Mouse (Mus musculus): ENCODE results near the gene Pepd. TPM values are rescaled to one million over a fixed set of nuclear protein-coding genes. Genes with fewer than 3 reads are reported as not detected.

Pepd gene
- total and polyA plus RNA-seq, 3 experiments: 29.7 to 48.0 TPM; not detected in 1

GRCm38 (mm10) chr7:35041286-35042208 is 129.4 kb downstream of the Pepd start:
- H3K4me1 ChIP-seq (ENCODE audit: control insufficient read depth in 1 of 2, insufficient read depth in 2 of 2, low read length in 2 of 2): no peaks in the 10 kb centered on the region
- H3K79me2 ChIP-seq (ENCODE audit: control insufficient read depth, insufficient read depth, low read length, poor library complexity): no peaks in the 10 kb centered on the region
- H3K27me3 ChIP-seq (ENCODE audit: control insufficient read depth in 1 of 2, insufficient read depth in 2 of 2, low read length in 2 of 2): no peaks in the 10 kb centered on the region
- no peak for DNase-seq (ENCODE audit: low read depth, low spot score)
- H3K36me3 ChIP-seq (ENCODE audit: control insufficient read depth in 1 of 2, insufficient read depth in 2 of 2, low read length in 2 of 2): peaks cover 0 to 7% of the 10 kb centered on the region in 2 experiments; a peak in 2 of 4 replicates
- no peak overlapping the region for H3K4me3 ChIP-seq (ENCODE audit: control insufficient read depth in 1 of 2, insufficient read depth in 1 of 2, low read depth in 2 of 2, low read length in 2 of 2)
- H3K9me3 ChIP-seq (replicated peaks; ENCODE audit: insufficient read depth, low read length): no peaks in the 10 kb centered on the region
- H3K27ac ChIP-seq (ENCODE audit: control insufficient read depth, low read depth, low read length): no peak overlapping the region
- TF ChIP-seq MYB (IDR thresholded peaks at IDR 0.05; ENCODE audit: low read depth, low read length) (no peak), POLR2AphosphoS2 (IDR thresholded peaks at IDR 0.05; ENCODE audit: low read length) (0 out of 2 replicates have a peak, but pooled peaks have one; percentile 33)
- H3K9ac ChIP-seq (ENCODE audit: control insufficient read depth, low read depth, low read length, poor library complexity, severe bottlenecking): no peak overlapping the region

- no peak overlapping the region for H3K27ac ChIP-seq (ENCODE audit: control insufficient read depth, low read depth, low read length)
- H3K36me3 ChIP-seq (ENCODE audit: control insufficient read depth in 1 of 2, insufficient read depth in 2 of 2, low read length in 2 of 2): peaks cover 0 to 7% of the 10 kb centered on the region in 2 experiments; a peak in 2 of 4 replicates
- TF ChIP-seq NELFE (IDR thresholded peaks at IDR 0.05; ENCODE audit: low read depth, low read length): no peak
- TF ChIP-seq CHD2 (IDR thresholded peaks at IDR 0.05; ENCODE audit: low read length): no peak
- TF ChIP-seq MXI1 (IDR thresholded peaks at IDR 0.05; ENCODE audit: low read depth, low read length): no peak
- TF ChIP-seq USF2 (IDR thresholded peaks at IDR 0.05; ENCODE audit: borderline replicate concordance in 1 of 2, insufficient read depth in 1 of 2, low read depth in 1 of 2, low read length in 2 of 2): no peak
- no peak for TF ChIP-seq POLR2A (IDR thresholded peaks at IDR 0.05; ENCODE audit: control insufficient read depth in 1 of 2, insufficient read depth in 1 of 2, low read depth in 1 of 2, low read length in 2 of 2, poor library complexity in 1 of 2)
- TF ChIP-seq GABPA (IDR thresholded peaks at IDR 0.05; ENCODE audit: low read depth, low read length): no peak
- no peak for TF ChIP-seq ELF1 (IDR thresholded peaks at IDR 0.05; ENCODE audit: low read depth, low read length)
- TF ChIP-seq RAD21 (IDR thresholded peaks at IDR 0.05; ENCODE audit: low read depth, low read length): no peak
- no peak for TF ChIP-seq MYC (IDR thresholded peaks at IDR 0.05; ENCODE audit: low read depth, low read length)
- no peak for TF ChIP-seq HCFC1 (IDR thresholded peaks at IDR 0.05; ENCODE audit: low read depth, low read length)
- TF ChIP-seq MAFK (IDR thresholded peaks at IDR 0.05; ENCODE audit: borderline replicate concordance, low read depth, low read length): no peak
- TF ChIP-seq MAX (IDR thresholded peaks at IDR 0.05; ENCODE audit: low read length): no peak
- TF ChIP-seq MYB (IDR thresholded peaks at IDR 0.05; ENCODE audit: low read depth, low read length): no peak
- TF ChIP-seq ZC3H11A (IDR thresholded peaks at IDR 0.05; ENCODE audit: low read depth, low read length): no peak
- no peak for TF ChIP-seq MEF2A (IDR thresholded peaks at IDR 0.05; ENCODE audit: extremely low read depth, insufficient replicate concordance, low read depth, low read length, poor library complexity, severe bottlenecking)
- no peak for TF ChIP-seq CHD1 (IDR thresholded peaks at IDR 0.05; ENCODE audit: low read depth, low read length)
- no peak for TF ChIP-seq ZNF384 (IDR thresholded peaks at IDR 0.05; ENCODE audit: low read depth, low read length)
- no peak for TF ChIP-seq JUND (IDR thresholded peaks at IDR 0.05; ENCODE audit: low read depth, low read length)
- no peak for TF ChIP-seq UBTF (IDR thresholded peaks at IDR 0.05; ENCODE audit: borderline replicate concordance, insufficient read depth, low read depth, low read length)
Observed at GRCm38 (mm10) chr7:35042209-35042554, 130.0 kb downstream of the Pepd start.

More at GRCm38 (mm10) chr7:35042209-35042554, 130.0 kb downstream of the Pepd start:
- no peak for DNase-seq (ENCODE audit: low read depth, low spot score)
- no peak overlapping the region for H3K9ac ChIP-seq (ENCODE audit: control insufficient read depth, low read depth, low read length, poor library complexity, severe bottlenecking)
- no peaks in the 10 kb centered on the region for H3K4me1 ChIP-seq (ENCODE audit: control insufficient read depth in 1 of 2, insufficient read depth in 2 of 2, low read length in 2 of 2)
- H3K79me2 ChIP-seq (ENCODE audit: control insufficient read depth, insufficient read depth, low read length, poor library complexity): no peaks in the 10 kb centered on the region
- H3K27me3 ChIP-seq (ENCODE audit: control insufficient read depth in 1 of 2, insufficient read depth in 2 of 2, low read length in 2 of 2): no peaks in the 10 kb centered on the region
- no peak overlapping the region for H3K4me3 ChIP-seq (ENCODE audit: control insufficient read depth in 1 of 2, insufficient read depth in 1 of 2, low read depth in 2 of 2, low read length in 2 of 2)
- H3K9me3 ChIP-seq (replicated peaks; ENCODE audit: insufficient read depth, low read length): no peaks in the 10 kb centered on the region

Data from MEL (cell line).